Mouse (Mus musculus) limb, embryonic 15.5 days (tissue): ENCODE results near the gene Tmbim6. TPM values are rescaled to one million over a fixed set of nuclear protein-coding genes. Genes with fewer than 3 reads are reported as not detected.

Experiments
- ATAC-seq: fragments of 200-750 bp; cut with Nextera tagmentation; 2 replicates; pipeline ENCODE4 v1.8.0; 2017; ENCODE audit warnings: low read depth, moderate TSS enrichment; ENCODE audit not compliant: insufficient number of reproducible peaks, low FRiP score, low TSS enrichment
- H3K27ac ChIP-seq: fragments of 300-500 bp; sonication (generic); 2 replicates; pipeline ENCODE4 v1.5.1; 2015; ENCODE audit warnings: moderate library complexity, mild to moderate bottlenecking, inconsistent platforms
- H3K27me3 ChIP-seq: fragments of 300-500 bp; sonication (generic); 2 replicates; pipeline ENCODE4 v1.6.1; 2015; ENCODE audit warnings: inconsistent platforms
- H3K36me3 ChIP-seq: fragments of 300-500 bp; sonication (generic); 2 replicates; pipeline ENCODE4 v1.6.1; 2015; ENCODE audit warnings: inconsistent platforms
- H3K4me1 ChIP-seq: fragments of 300-500 bp; sonication (generic); 2 replicates; pipeline ENCODE4 v1.6.1; 2015; ENCODE audit warnings: inconsistent platforms
- H3K4me2 ChIP-seq: fragments of 300-500 bp; sonication (generic); 2 replicates; pipeline ENCODE4 v1.6.1; 2015; ENCODE audit warnings: mild to moderate bottlenecking, inconsistent platforms
- H3K4me3 ChIP-seq: fragments of 300-500 bp; sonication (generic); 2 replicates; pipeline ENCODE4 v1.5.1; 2015; ENCODE audit warnings: mild to moderate bottlenecking, inconsistent platforms
- H3K9ac ChIP-seq: fragments of 300-500 bp; sonication (generic); 2 replicates; pipeline ENCODE4 v1.6.1; 2015; ENCODE audit warnings: inconsistent platforms
- H3K9me3 ChIP-seq: fragments of 300-500 bp; sonication (generic); 2 replicates; pipeline ENCODE4 v1.6.1; 2016; ENCODE audit warnings: inconsistent platforms
- WGBS: fragments of 180-500 bp; shearing (Covaris S2); methylation state at CpG from one replicate; pipeline ENCODE4 v1.1.7; 2015; 5-methylcytosine and 5-hydroxymethylcytosine counted together
- polyA plus RNA-seq: library from polyadenylated mRNA; unstranded; fragments of >200 nt; fragmentation: Nextera tagmentation; extraction: Ambion mirVana; gene quantifications from 2 replicates; pipeline ENCODE4 v1.2.1, GENCODE M21; 2015

The Tmbim6 gene
- polyA plus RNA-seq, 1 experiment from 2014 or later: 327 TPM

- Histone ChIP-seq H3K4me3 (no peak overlapping the region), H3K9ac (no peak overlapping the region), H3K36me3 (no peaks in the 10 kb centered on the region), H3K27me3 (no peaks in the 10 kb centered on the region), H3K4me2 (no peak overlapping the region), H3K9me3 (no peaks in the 10 kb centered on the region), H3K27ac (no peak overlapping the region), H3K4me1 (peaks cover 3% of the 10 kb centered on the region)
- 78% methylated on average over 3 of the region's 3 CpGs for WGBS
- ATAC-seq: no peak
Observed at GRCm38 (mm10) chr15:99386796-99387195, 5.9 kb upstream of the Tmbim6 start.

- no peak for ATAC-seq
- Histone ChIP-seq H3K4me3 (no peak overlapping the region), H3K4me1 (peaks cover 7% of the 10 kb centered on the region), H3K4me2 (no peak overlapping the region), H3K36me3 (no peaks in the 10 kb centered on the region), H3K27me3 (no peaks in the 10 kb centered on the region), H3K9ac (no peak overlapping the region), H3K9me3 (no peaks in the 10 kb centered on the region), H3K27ac (no peak overlapping the region)
- 74% methylated on average over 4 of the region's 4 CpGs for WGBS
Observed at GRCm38 (mm10) chr15:99387976-99388375, 4.7 kb upstream of the Tmbim6 start.

- WGBS: 63% methylated on average over 7 of the region's 7 CpGs
- no peaks in the 10 kb centered on the region for H3K36me3 ChIP-seq
Observed at GRCm38 (mm10) chr15:99390472-99391401, 1.9 kb upstream of the Tmbim6 start.

GRCm38 (mm10) chr15:99391975-99392374, 707 bp upstream of the Tmbim6 start:
- Histone ChIP-seq H3K27ac (peak overlapping the region; percentile 33; the same call in 1 of the 2 replicates), H3K9ac (no peak overlapping the region)

More at GRCm38 (mm10) chr15:99390472-99391401, 1.9 kb upstream of the Tmbim6 start:
- Histone ChIP-seq H3K9ac (no peak overlapping the region), H3K4me3 (no peak overlapping the region), H3K27me3 (no peaks in the 10 kb centered on the region), H3K4me2 (no peak overlapping the region), H3K27ac (no peak overlapping the region), H3K9me3 (no peaks in the 10 kb centered on the region), H3K4me1 (peaks cover 24% of the 10 kb centered on the region)
- ATAC-seq: no peak

GRCm38 (mm10) chr15:99393386-99394252, 937 bp downstream of the Tmbim6 start:
- WGBS: 3% methylated on average over 24 of the region's 24 CpGs
- Histone ChIP-seq H3K27me3 (no peaks in the 10 kb centered on the region), H3K9ac (peak overlapping the region; percentile 69), H3K4me2 (peak overlapping the region; percentile 79), H3K36me3 (no peaks in the 10 kb centered on the region), H3K9me3 (no peaks in the 10 kb centered on the region), H3K4me3 (peak overlapping the region; percentile 68), H3K27ac (peak overlapping the region; percentile 95), H3K4me1 (peaks cover 39% of the 10 kb centered on the region)
- ATAC-seq: no peak

More at GRCm38 (mm10) chr15:99391975-99392374, 707 bp upstream of the Tmbim6 start:
- peak overlapping the region; percentile 68 for H3K4me3 ChIP-seq
- no peaks in the 10 kb centered on the region for H3K36me3 ChIP-seq
- peak overlapping the region; percentile 60 for H3K4me2 ChIP-seq
- no peaks in the 10 kb centered on the region for H3K27me3 ChIP-seq
- ATAC-seq: no peak
- 81% methylated on average over 6 of the region's 6 CpGs for WGBS
- H3K4me1 ChIP-seq: peaks cover 35% of the 10 kb centered on the region
- H3K9me3 ChIP-seq: no peaks in the 10 kb centered on the region

- Histone ChIP-seq H3K36me3 (no peaks in the 10 kb centered on the region; the same call in 1 of the 2 replicates), H3K27ac (no peak overlapping the region), H3K4me2 (no peak overlapping the region), H3K9me3 (no peaks in the 10 kb centered on the region), H3K4me3 (no peak overlapping the region), H3K4me1 (peaks cover 50% of the 10 kb centered on the region), H3K9ac (no peak overlapping the region), H3K27me3 (no peaks in the 10 kb centered on the region)
- no peak for ATAC-seq
- WGBS: 68% methylated on average over 1 of the region's 1 CpGs
Observed at GRCm38 (mm10) chr15:99396462-99396861, 3.8 kb downstream of the Tmbim6 start.

GRCm38 (mm10) chr15:99396875-99397274, 4.2 kb downstream of the Tmbim6 start:
- Histone ChIP-seq H3K27ac (no peak overlapping the region), H3K9me3 (no peaks in the 10 kb centered on the region), H3K4me1 (peaks cover 50% of the 10 kb centered on the region), H3K4me3 (no peak overlapping the region), H3K9ac (no peak overlapping the region), H3K36me3 (peaks cover under 1% of the 10 kb centered on the region), H3K27me3 (no peaks in the 10 kb centered on the region), H3K4me2 (no peak overlapping the region)
- ATAC-seq: no peak
- 77% methylated on average over 4 of the region's 4 CpGs for WGBS

GRCm38 (mm10) chr15:99397622-99398021, 4.9 kb downstream of the Tmbim6 start:
- Histone ChIP-seq H3K9me3 (no peaks in the 10 kb centered on the region), H3K36me3 (peaks cover 7% of the 10 kb centered on the region), H3K27me3 (no peaks in the 10 kb centered on the region), H3K4me2 (no peak overlapping the region), H3K9ac (no peak overlapping the region), H3K4me1 (peaks cover 46% of the 10 kb centered on the region), H3K4me3 (no peak overlapping the region), H3K27ac (no peak overlapping the region)
- no peak for ATAC-seq
- 75% methylated on average over 2 of the region's 2 CpGs for WGBS

GRCm38 (mm10) chr15:99399503-99400245, 7.0 kb downstream of the Tmbim6 start:
- ATAC-seq: no peak
- Histone ChIP-seq H3K4me3 (no peak overlapping the region), H3K27ac (peak overlapping the region; percentile 30; the same call in 1 of the 2 replicates), H3K36me3 (peaks cover 26% of the 10 kb centered on the region), H3K9me3 (no peaks in the 10 kb centered on the region), H3K27me3 (no peaks in the 10 kb centered on the region), H3K4me2 (no peak overlapping the region), H3K4me1 (peaks cover 37% of the 10 kb centered on the region), H3K9ac (no peak overlapping the region)
- WGBS: 61% methylated on average over 15 of the region's 15 CpGs

- WGBS: 87% methylated on average over 6 of the region's 6 CpGs
- Histone ChIP-seq H3K4me2 (no peak overlapping the region), H3K27ac (no peak overlapping the region), H3K4me3 (no peak overlapping the region), H3K4me1 (peaks cover 28% of the 10 kb centered on the region), H3K9me3 (no peaks in the 10 kb centered on the region), H3K9ac (no peak overlapping the region), H3K27me3 (no peaks in the 10 kb centered on the region), H3K36me3 (peaks cover 35% of the 10 kb centered on the region)
- ATAC-seq: no peak
Observed at GRCm38 (mm10) chr15:99400602-99401001, 7.9 kb downstream of the Tmbim6 start.

- no peaks in the 10 kb centered on the region for H3K27me3 ChIP-seq
- WGBS: 91% methylated on average over 12 of the region's 12 CpGs
- peaks cover 14% of the 10 kb centered on the region for H3K4me1 ChIP-seq
- peaks cover 62% of the 10 kb centered on the region for H3K36me3 ChIP-seq
- ATAC-seq: no peak
- H3K27ac ChIP-seq: no peak overlapping the region
- no peaks in the 10 kb centered on the region for H3K9me3 ChIP-seq
- no peak overlapping the region for H3K4me2 ChIP-seq
- H3K9ac ChIP-seq: no peak overlapping the region
- no peak overlapping the region for H3K4me3 ChIP-seq
Observed at GRCm38 (mm10) chr15:99403159-99403889, 10.6 kb downstream of the Tmbim6 start.
